Mouse (Mus musculus) myocyte (in vitro differentiated cells): ENCODE results near the gene Eif2b5. TPM values are rescaled to one million over a fixed set of nuclear protein-coding genes. Genes with fewer than 3 reads are reported as not detected.

Experiments used
- H3K27me3 ChIP-seq: one replicate; pipeline ENCODE4 v1.6.1; 2011; ENCODE audit not compliant: control insufficient read depth, insufficient read depth, insufficient read length
- H3K36me3 ChIP-seq: one replicate; pipeline ENCODE4 v1.6.1; 2011; ENCODE audit not compliant: control insufficient read depth, insufficient read depth
- H3K4me2 ChIP-seq: one replicate; pipeline ENCODE4 v1.6.1; 2011; ENCODE audit warnings: low read depth, control low read depth
- H3K4me3 ChIP-seq: one replicate; pipeline ENCODE4 v1.5.1; 2011; ENCODE audit warnings: mild to moderate bottlenecking, control low read depth, moderate library complexity
- H3K79me2 ChIP-seq: one replicate; pipeline ENCODE4 v1.6.1; 2011; ENCODE audit not compliant: control insufficient read depth, insufficient read depth
- H3ac ChIP-seq: one replicate; pipeline ENCODE4 v1.6.1; 2011; ENCODE audit not compliant: control insufficient read depth, insufficient read length
- CEBPB ChIP-seq: IDR thresholded peaks from 2 replicates; pipeline ENCODE4 v1.6.1; 2011; ENCODE audit warnings: mild to moderate bottlenecking, moderate library complexity; ENCODE audit not compliant: poor library complexity, insufficient read depth, severe bottlenecking
- E2F4 ChIP-seq: IDR thresholded peaks from one replicate; pipeline ENCODE4 v1.6.1; 2011; ENCODE audit warnings: mild to moderate bottlenecking, control low read depth, moderate library complexity; ENCODE audit not compliant: insufficient read depth
- MAX ChIP-seq: IDR thresholded peaks from one replicate; pipeline ENCODE4 v1.6.1; 2011; ENCODE audit warnings: low read depth, mild to moderate bottlenecking, control low read depth
- MYOD1 ChIP-seq, 3 experiments: IDR thresholded peaks; one replicate each; pipeline ENCODE4 v1.6.1; 2011; ENCODE audit warnings: control low read depth in 2 of 3, low read depth in 2 of 3, mild to moderate bottlenecking in 2 of 3, moderate library complexity in 1 of 3; ENCODE audit not compliant: insufficient read length in 2 of 3, control insufficient read depth in 1 of 3
- MYOG ChIP-seq, 3 experiments: IDR thresholded peaks; one replicate each; pipeline ENCODE4 v1.6.1; 2011; ENCODE audit warnings: control low read depth in 2 of 3, low read depth in 2 of 3, mild to moderate bottlenecking in 2 of 3; ENCODE audit not compliant: insufficient read length in 2 of 3, control insufficient read depth in 1 of 3, insufficient read depth in 1 of 3
- POLR2A ChIP-seq: IDR thresholded peaks from one replicate; pipeline ENCODE4 v1.6.1; 2011; ENCODE audit warnings: low read depth, mild to moderate bottlenecking, control low read depth, moderate library complexity; ENCODE audit not compliant: insufficient read length
- POLR2AphosphoS2 ChIP-seq: IDR thresholded peaks from one replicate; pipeline ENCODE4 v1.6.1; 2011; ENCODE audit warnings: low read depth, control low read depth; ENCODE audit not compliant: insufficient read length
- REST ChIP-seq: IDR thresholded peaks from one replicate; pipeline ENCODE4 v1.6.1; 2011; ENCODE audit warnings: mild to moderate bottlenecking, control low read depth, moderate library complexity; ENCODE audit not compliant: insufficient read depth, insufficient read length
- SRF ChIP-seq: IDR thresholded peaks from one replicate; pipeline ENCODE4 v1.6.1; 2011; ENCODE audit warnings: low read depth; ENCODE audit not compliant: control insufficient read depth, insufficient read length
- TCF12 ChIP-seq: IDR thresholded peaks from one replicate; pipeline ENCODE4 v1.6.1; 2011; ENCODE audit warnings: mild to moderate bottlenecking, control low read depth; ENCODE audit not compliant: poor library complexity, insufficient read depth, severe bottlenecking
- TCF3 ChIP-seq: IDR thresholded peaks from one replicate; pipeline ENCODE4 v1.6.1; 2011; ENCODE audit warnings: low read depth, control low read depth; ENCODE audit not compliant: insufficient read length
- USF1 ChIP-seq: IDR thresholded peaks from one replicate; pipeline ENCODE4 v1.6.1; 2011; ENCODE audit warnings: low read depth, mild to moderate bottlenecking, control low read depth, moderate library complexity
- polyA plus RNA-seq: library from polyadenylated mRNA; unstranded; fragments of >200 nt; fragmentation: generic; extraction: Trizol; gene quantifications from one replicate; pipeline ENCODE4 v1.2.1, GENCODE M21; 2012; ENCODE audit warnings: missing spikeins

The Eif2b5 gene
- polyA plus RNA-seq, 1 experiment, result 94.7 TPM

DNA sequence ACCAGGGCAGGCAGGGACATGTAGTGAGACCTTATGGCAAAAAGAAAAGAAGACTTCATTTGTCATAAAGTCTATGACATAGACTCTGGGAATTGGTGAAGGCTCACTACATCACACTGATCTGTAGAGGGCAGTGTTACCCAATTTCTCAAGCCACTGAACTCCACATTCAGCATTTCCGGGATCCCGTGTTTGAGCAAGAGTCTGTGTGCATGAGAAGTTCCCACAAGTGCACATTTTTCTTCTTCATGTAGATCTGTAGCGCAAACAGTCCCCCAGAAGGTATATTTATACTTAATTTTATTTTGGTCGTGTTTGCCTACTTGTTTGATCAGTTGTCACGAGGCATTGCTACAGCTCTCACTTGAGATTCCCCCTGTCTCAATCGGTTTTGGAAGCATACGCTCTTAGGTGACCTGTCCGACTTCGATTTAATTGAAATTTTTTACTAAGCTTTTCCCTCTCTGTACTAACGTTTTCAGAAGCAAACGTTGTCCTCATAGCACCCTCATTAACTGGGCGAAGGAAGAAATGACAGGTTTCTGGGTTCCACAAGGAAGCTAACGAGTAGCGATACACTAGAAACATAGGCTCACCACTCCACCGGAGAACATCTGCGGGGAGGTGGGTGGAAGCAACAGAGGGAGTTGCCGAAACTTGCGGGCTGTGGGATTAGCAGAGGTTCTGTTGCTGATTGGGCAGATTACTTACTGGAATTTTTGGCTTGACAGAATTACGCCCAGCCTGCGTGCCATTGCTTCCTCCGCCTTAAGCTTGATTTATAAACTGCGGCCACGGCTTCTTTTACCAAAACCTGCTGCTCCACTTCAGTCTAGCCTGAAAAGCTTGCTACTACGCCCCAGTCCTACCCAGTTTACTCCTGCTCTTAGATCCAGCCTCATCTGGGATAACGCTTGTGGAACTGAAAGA lies 1.7 kb upstream of the Eif2b5 start:
- no peaks in the 10 kb centered on the region for H3K27me3 ChIP-seq
- peaks cover 7% of the 10 kb centered on the region for H3K36me3 ChIP-seq
- peak overlapping the region; percentile 70 for H3K4me3 ChIP-seq
- H3K4me2 ChIP-seq, result peak overlapping the region; percentile 93
- no peak for TF ChIP-seq POLR2AphosphoS2
- no peak for TF ChIP-seq MYOD1 (IDR thresholded peaks at IDR 0.05; ENCODE audit: control insufficient read depth in 1 of 3, insufficient read length in 2 of 3, low read depth in 2 of 3)
- TF ChIP-seq E2F4, result no peak
- TF ChIP-seq MYOG (IDR thresholded peaks at IDR 0.05; ENCODE audit: control insufficient read depth in 1 of 3, insufficient read depth in 1 of 3, insufficient read length in 2 of 3, low read depth in 2 of 3), result no peak
- TF ChIP-seq POLR2A, result no peak
- no peak for TF ChIP-seq USF1
- H3ac ChIP-seq, result no peak overlapping the region
- H3K79me2 ChIP-seq, result peaks cover 11% of the 10 kb centered on the region

DNA sequence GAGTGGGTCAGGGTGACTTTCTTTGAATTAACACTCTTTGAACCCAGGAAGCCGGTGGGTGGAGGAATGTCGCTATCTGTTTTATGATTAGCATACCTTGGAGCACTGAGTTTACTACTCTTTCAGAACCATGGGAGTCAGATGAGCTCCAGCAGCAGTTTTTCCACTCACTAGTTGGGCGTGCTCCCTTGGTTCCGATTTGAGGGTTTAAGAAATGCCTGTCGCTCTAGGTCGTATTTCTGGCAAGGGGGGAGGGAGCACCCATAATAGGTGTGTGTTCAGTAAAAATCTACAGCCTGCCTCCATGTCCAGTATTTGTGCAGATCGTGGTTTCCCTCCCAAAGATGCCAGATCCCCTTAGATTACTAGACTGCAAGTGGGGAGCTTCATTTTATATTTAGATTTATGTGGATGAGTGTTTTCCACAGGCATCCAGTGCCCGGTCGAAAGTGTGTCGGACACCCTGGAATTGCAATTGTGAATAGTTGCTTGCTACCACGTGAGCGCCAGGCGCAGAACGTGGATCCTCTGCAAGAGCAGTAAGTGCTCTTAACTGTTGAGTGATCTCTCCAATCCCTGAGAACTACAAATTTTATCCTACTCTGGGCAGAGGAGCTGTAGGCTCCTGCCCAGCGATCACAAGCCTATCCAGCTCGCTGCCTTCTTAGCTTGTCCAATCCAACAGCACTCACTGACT lies 489 bp upstream of the Eif2b5 start:
- H3K4me3 ChIP-seq, result peak overlapping the region; percentile 70
- peaks cover 11% of the 10 kb centered on the region for H3K79me2 ChIP-seq
- peaks cover 16% of the 10 kb centered on the region for H3K36me3 ChIP-seq
- no peaks in the 10 kb centered on the region for H3K27me3 ChIP-seq
- peak overlapping the region; percentile 46 for H3ac ChIP-seq
- TF ChIP-seq MYOD1 (IDR thresholded peaks at IDR 0.05; ENCODE audit: control insufficient read depth in 1 of 3, insufficient read length in 2 of 3, low read depth in 2 of 3) (no peak), USF1 (peak; percentile 39)
- H3K4me2 ChIP-seq, result peak overlapping the region; percentile 96

DNA sequence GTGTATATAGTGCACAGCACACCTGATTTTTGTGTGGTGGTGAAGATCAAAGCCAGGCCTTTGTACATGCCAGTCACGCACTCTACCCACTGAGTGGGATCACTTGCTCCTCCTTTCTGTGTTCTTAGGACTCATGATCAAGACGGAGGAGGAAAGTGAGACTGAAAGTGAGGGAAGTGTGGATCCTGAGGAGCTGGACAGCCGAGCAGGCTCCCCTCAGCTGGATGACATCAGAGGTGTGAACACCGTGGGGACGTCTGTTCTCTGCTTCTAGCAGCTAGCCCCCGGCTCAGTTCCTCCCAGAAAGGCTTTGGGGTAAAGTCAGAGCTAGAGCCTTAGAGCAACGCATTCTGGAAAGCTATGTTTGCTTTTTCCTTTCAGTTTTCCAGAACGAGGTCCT lies 7.4 kb downstream of the Eif2b5 start:
- Histone ChIP-seq H3K4me2 (no peak overlapping the region), H3K79me2 (no peaks in the 10 kb centered on the region), H3K4me3 (no peak overlapping the region), H3K36me3 (peaks cover 58% of the 10 kb centered on the region), H3ac (no peak overlapping the region), H3K27me3 (no peaks in the 10 kb centered on the region)
- no peak for TF ChIP-seq POLR2AphosphoS2
- no peak for TF ChIP-seq USF1
- no peak for TF ChIP-seq REST
- TF ChIP-seq MYOG (IDR thresholded peaks at IDR 0.05; ENCODE audit: control insufficient read depth in 1 of 3, insufficient read depth in 1 of 3, insufficient read length in 2 of 3, low read depth in 2 of 3), result no peak
- no peak for TF ChIP-seq CEBPB
- TF ChIP-seq MAX, result no peak
- no peak for TF ChIP-seq TCF12
- TF ChIP-seq MYOD1 (IDR thresholded peaks at IDR 0.05; ENCODE audit: control insufficient read depth in 1 of 3, insufficient read length in 2 of 3, low read depth in 2 of 3), result no peak
- TF ChIP-seq E2F4, result no peak
- TF ChIP-seq POLR2A, result no peak
- no peak for TF ChIP-seq SRF
- no peak for TF ChIP-seq TCF3

DNA sequence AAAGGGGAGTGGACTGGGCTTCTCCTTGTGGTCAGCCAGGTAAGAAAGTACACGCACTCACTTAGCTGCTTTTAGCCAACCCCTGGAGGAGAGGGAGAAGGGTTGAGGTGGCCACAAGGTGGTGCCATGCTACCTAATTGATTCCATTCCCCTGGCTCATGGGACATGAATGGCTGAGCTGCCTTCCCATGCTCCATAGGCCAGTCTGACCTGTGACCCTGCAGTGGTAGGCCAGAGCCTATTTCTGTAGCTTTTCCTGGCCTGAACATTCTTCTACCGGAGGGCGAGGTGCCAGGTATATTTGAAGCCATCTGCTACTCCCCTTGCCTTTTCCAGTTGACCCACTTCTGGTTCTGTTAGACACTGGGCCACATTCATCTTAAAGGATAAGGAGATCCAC lies 10.7 kb downstream of the Eif2b5 start:
- no peak for TF ChIP-seq TCF12
- TF ChIP-seq USF1, result no peak
- TF ChIP-seq CEBPB, result no peak
- no peak for TF ChIP-seq MYOG (IDR thresholded peaks at IDR 0.05; ENCODE audit: control insufficient read depth in 1 of 3, insufficient read depth in 1 of 3, insufficient read length in 2 of 3, low read depth in 2 of 3)
- no peak for TF ChIP-seq POLR2A
- TF ChIP-seq E2F4, result no peak
- TF ChIP-seq MYOD1 (IDR thresholded peaks at IDR 0.05; ENCODE audit: control insufficient read depth in 1 of 3, insufficient read length in 2 of 3, low read depth in 2 of 3), result no peak
- no peak for TF ChIP-seq REST
- H3K36me3 ChIP-seq, result peaks cover 42% of the 10 kb centered on the region

DNA sequence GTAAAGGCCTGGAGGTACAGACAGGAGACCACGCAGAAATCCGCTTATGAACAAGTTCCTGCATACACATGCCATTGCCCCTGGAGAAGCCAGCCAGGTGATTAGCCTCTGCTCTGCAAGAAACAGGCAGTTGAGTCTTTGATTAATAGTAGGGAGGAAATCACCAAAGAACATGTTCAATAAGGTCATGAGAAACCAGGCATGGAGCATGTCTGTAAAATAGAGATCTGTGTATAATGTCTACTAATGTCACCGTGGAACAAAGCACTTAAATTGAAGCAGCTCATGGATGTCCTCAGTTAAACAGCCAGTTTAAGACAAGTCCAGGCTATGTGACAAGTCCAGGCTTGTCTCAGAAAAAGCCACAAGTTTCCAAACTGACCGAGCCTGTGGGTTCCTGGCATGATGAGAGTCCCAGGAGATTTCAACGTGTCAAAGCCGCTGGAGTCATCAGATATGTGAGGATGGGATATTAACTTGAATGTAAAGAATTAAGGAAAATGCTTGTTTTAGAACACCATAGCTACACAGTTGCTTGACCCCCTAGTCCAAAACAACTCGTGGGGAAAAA lies 12.7 kb downstream of the Eif2b5 start:
- H3K36me3 ChIP-seq, result peaks cover 30% of the 10 kb centered on the region
- H3K27me3 ChIP-seq, result no peaks in the 10 kb centered on the region
- no peak for TF ChIP-seq SRF
- TF ChIP-seq POLR2AphosphoS2, result no peak
- TF ChIP-seq MYOG (IDR thresholded peaks at IDR 0.05; ENCODE audit: control insufficient read depth in 1 of 3, insufficient read depth in 1 of 3, insufficient read length in 2 of 3, low read depth in 2 of 3), result no peak
- TF ChIP-seq CEBPB, result no peak
- TF ChIP-seq POLR2A, result no peak
- no peak for TF ChIP-seq TCF12
- no peak for TF ChIP-seq MAX
- TF ChIP-seq MYOD1 (IDR thresholded peaks at IDR 0.05; ENCODE audit: control insufficient read depth in 1 of 3, insufficient read length in 2 of 3, low read depth in 2 of 3), result no peak
- no peak for TF ChIP-seq REST
- TF ChIP-seq USF1, result no peak
- no peak for TF ChIP-seq TCF3
- no peak for TF ChIP-seq E2F4
- no peak overlapping the region for H3K4me3 ChIP-seq
- no peaks in the 10 kb centered on the region for H3K79me2 ChIP-seq
- no peak overlapping the region for H3ac ChIP-seq
- no peak overlapping the region for H3K4me2 ChIP-seq

More for the DNA sequence above, 10.7 kb downstream of the Eif2b5 start:
- Histone ChIP-seq H3ac (no peak overlapping the region), H3K4me2 (no peak overlapping the region), H3K79me2 (no peaks in the 10 kb centered on the region), H3K27me3 (no peaks in the 10 kb centered on the region), H3K4me3 (no peak overlapping the region)
